Mouse (Mus musculus): ENCODE measurements around the gene Btrc.

Gene Btrc

GRCm38 (mm10) chr19:45474686-45475085 lies 111.2 kb downstream of the Btrc start:
- no peak for DNase-seq (ENCODE audit: low spot score)

- DNase-seq (ENCODE audit: low spot score), result peak; percentile 13
Measured at GRCm38 (mm10) chr19:45475928-45476553, 112.5 kb downstream of the Btrc start.

GRCm38 (mm10) chr19:45479548-45479947 lies 116.0 kb downstream of the Btrc start:
- DNase-seq (ENCODE audit: low spot score), result no peak

- DNase-seq (ENCODE audit: low spot score), result no peak
Measured at GRCm38 (mm10) chr19:45480490-45480889, 117.0 kb downstream of the Btrc start.

- DNase-seq (ENCODE audit: low spot score), result no peak
Measured at GRCm38 (mm10) chr19:45480951-45481350, 117.4 kb downstream of the Btrc start.

GRCm38 (mm10) chr19:45483470-45483869 lies 119.9 kb downstream of the Btrc start:
- DNase-seq (ENCODE audit: low spot score), result no peak

GRCm38 (mm10) chr19:45486206-45486991 lies 122.9 kb downstream of the Btrc start:
- no peak for DNase-seq (ENCODE audit: low spot score)

- DNase-seq (ENCODE audit: low spot score), result no peak
Measured at GRCm38 (mm10) chr19:45486992-45487387, 123.5 kb downstream of the Btrc start.

- DNase-seq (ENCODE audit: low spot score), result no peak
Measured at GRCm38 (mm10) chr19:45489961-45490360, 126.4 kb downstream of the Btrc start.

GRCm38 (mm10) chr19:45491246-45491645 lies 127.7 kb downstream of the Btrc start:
- DNase-seq (ENCODE audit: low spot score), result no peak

- DNase-seq (ENCODE audit: low spot score), result no peak
Measured at GRCm38 (mm10) chr19:45494121-45494775, 130.7 kb downstream of the Btrc start.

- DNase-seq (ENCODE audit: low spot score), result no peak
Measured at GRCm38 (mm10) chr19:45505446-45505845, 141.9 kb downstream of the Btrc start.

GRCm38 (mm10) chr19:45507531-45507930 lies 144.0 kb downstream of the Btrc start:
- no peak for DNase-seq (ENCODE audit: low spot score)

GRCm38 (mm10) chr19:45510680-45511079 lies 147.1 kb downstream of the Btrc start:
- DNase-seq (ENCODE audit: low spot score), result no peak

GRCm38 (mm10) chr19:45511406-45511805 lies 147.9 kb downstream of the Btrc start:
- no peak for DNase-seq (ENCODE audit: low spot score)

- no peak for DNase-seq (ENCODE audit: low spot score)
Measured at GRCm38 (mm10) chr19:45515341-45515740, 151.8 kb downstream of the Btrc start.

GRCm38 (mm10) chr19:45516264-45516663 lies 152.7 kb downstream of the Btrc start:
- no peak for DNase-seq (ENCODE audit: low spot score)

- DNase-seq (ENCODE audit: low spot score), result no peak
Measured at GRCm38 (mm10) chr19:45527382-45527781, 163.8 kb downstream of the Btrc start.

- no peak for DNase-seq (ENCODE audit: low spot score)
Measured at GRCm38 (mm10) chr19:45527931-45528534, 164.5 kb downstream of the Btrc start.

- no peak for DNase-seq (ENCODE audit: low spot score)
Measured at GRCm38 (mm10) chr19:45529294-45529693, 165.8 kb downstream of the Btrc start.

- DNase-seq (ENCODE audit: low spot score), result peak; percentile 67
Measured at GRCm38 (mm10) chr19:45530200-45530995, 166.9 kb downstream of the Btrc start.

GRCm38 (mm10) chr19:45531554-45531953 lies 168.0 kb downstream of the Btrc start:
- no peak for DNase-seq (ENCODE audit: low spot score)
